Mouse (Mus musculus) large intestine, adult 2 months (tissue): ENCODE measurements around the gene Fgfr2. TPM values are rescaled to one million over a fixed set of nuclear protein-coding genes. Genes with fewer than 3 reads are reported as not detected.

Experiments used
- DNase-seq: peaks from one replicate; pipeline ENCODE4 v3.0.0-alpha.2; 2012; ENCODE audit warnings: low read depth, low spot score
- WGBS: fragments of 180-500 bp; shearing (Covaris S2); methylation state at CpG from one replicate; pipeline ENCODE4 v1.1.7; 2018; 5-methylcytosine and 5-hydroxymethylcytosine counted together
- polyA plus RNA-seq: library from polyadenylated mRNA; depleted of rRNA; stranded (reverse); fragments of >200 nt; gene quantifications from 2 replicates; pipeline ENCODE4 v1.2.3, GENCODE M21; 2012

Gene Fgfr2
- polyA plus RNA-seq, 1 experiment = 35.0 TPM

DNA sequence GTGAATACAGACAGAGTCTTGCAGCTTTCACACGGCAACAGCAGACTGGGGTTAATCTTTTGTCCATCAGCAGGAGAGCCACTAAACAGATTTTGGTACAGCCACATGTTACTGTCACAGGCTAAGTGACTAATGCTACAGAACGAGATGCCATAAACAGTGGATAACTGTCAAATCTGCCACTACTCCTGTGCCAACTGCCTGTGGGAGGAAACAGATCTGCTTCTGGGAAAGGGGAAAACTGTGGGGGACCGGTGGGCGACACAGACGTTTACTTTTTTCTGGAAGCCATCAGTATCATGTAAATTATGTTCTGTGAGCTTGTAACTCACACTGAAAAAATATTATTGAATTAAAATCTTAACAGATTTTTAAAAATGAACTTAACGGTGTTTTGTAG lies 1862.2 kb downstream of the Fgfr2 start:
- 53% methylated on average over 6 of the region's 6 CpGs for whole genome bisulfite sequencing
- DNase-seq = no peak

DNA sequence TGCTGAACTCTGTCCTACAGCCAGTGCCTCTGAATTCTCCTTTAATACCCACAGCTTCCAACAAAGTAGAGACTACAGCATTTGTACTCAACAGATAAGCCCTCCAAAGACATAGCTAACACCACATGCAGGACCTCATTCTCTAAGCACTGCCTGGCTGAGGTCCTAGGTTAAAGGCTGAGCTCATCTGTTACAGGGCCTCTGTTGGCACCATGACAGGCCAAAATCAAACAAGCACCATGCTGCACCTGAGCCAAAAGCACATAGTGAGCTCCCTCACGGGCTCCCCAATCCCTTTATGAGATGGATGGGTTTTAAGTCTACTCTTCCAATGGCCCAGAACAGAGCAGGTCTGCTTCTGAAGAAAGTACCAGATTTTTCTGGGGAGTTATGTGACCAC lies 1865.8 kb downstream of the Fgfr2 start:
- DNase-seq = no peak
- WGBS = 6% methylated on average over 1 of the region's 1 CpGs

DNA sequence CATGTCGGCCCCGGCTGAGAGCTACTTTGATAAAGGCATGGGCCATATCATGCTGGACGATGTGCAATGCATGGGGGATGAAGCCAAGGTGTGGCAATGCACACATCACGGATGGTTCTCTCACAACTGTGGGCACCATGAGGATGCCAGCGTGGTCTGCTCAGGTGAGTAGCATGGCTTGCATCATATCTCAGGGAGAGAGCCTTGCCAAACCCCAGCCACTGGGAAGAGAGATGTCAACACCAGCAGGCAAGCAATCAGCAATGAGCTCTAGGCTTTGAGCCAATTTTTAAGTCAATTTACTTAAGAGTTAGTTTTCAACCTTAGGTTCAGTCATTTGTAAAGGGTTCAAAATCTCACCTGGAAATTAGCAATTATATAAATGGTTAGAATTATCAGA lies 1866.3 kb downstream of the Fgfr2 start:
- 79% methylated on average over 5 of the region's 5 CpGs for WGBS
- no peak for DNase-seq

DNA sequence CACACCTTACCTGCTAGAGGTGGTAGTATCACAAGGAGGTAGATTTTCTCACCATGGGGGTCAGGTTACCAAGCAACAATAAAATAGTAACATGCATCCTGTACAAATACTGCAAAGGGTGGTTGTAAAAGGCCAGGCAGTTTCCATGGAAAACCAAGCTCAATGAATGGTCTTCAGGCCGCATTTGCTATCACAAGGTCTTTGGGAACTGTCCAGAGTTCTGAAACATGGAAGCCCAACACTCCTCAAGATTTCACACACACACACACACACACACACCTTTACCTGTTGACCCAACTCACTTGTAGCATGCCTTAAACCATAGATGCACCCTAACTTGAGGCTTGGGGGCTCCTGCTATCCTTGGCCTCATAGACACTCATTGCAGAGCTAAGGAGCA lies 1878.2 kb downstream of the Fgfr2 start:
- no peak for DNase-seq
- WGBS = 5% methylated on average over 1 of the region's 1 CpGs

DNA sequence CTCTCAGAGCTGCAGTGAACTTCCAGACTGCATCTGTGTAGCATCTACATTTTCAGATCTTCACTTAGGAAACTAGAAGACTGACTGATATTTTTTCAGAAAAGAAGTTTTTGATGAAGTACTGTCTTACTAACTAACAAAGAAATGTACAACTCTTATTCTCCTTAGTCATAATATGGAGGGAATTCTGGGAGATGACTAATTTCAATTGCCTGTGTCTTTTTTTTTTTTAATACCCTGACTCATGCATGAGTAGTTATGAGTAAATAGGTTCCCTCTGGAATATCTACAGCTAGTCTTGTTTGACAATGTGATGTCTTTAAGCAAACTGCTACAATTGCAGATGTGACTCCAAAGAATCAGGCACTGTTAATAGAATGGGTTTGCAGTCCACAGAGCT lies 1887.1 kb downstream of the Fgfr2 start:
- DNase-seq = no peak

GRCm38 (mm10) chr7:131223086-131223485 lies 1900.1 kb downstream of the Fgfr2 start:
- DNase-seq = no peak
- WGBS = 73% methylated on average over 5 of the region's 5 CpGs

GRCm38 (mm10) chr7:131187996-131188395 lies 1935.2 kb downstream of the Fgfr2 start:
- WGBS = 93% methylated on average over 14 of the region's 14 CpGs
- no peak for DNase-seq

- 49% methylated on average over 8 of the region's 8 CpGs for WGBS
These were observed 1936.1 kb downstream of the Fgfr2 start for GRCm38 (mm10) chr7:131187047-131187446.

GRCm38 (mm10) chr7:131184339-131184738 lies 1938.8 kb downstream of the Fgfr2 start:
- no peak for DNase-seq
- 58% methylated on average over 8 of the region's 8 CpGs for WGBS

More at GRCm38 (mm10) chr7:131187047-131187446, 1936.1 kb downstream of the Fgfr2 start:
- no peak for DNase-seq

GRCm38 (mm10) chr7:131182685-131183084 lies 1940.5 kb downstream of the Fgfr2 start:
- WGBS = 32% methylated on average over 4 of the region's 4 CpGs
- DNase-seq = no peak

- DNase-seq = no peak
- WGBS = 74% methylated on average over 9 of the region's 9 CpGs
These were observed 1949.0 kb downstream of the Fgfr2 start, which contains the start of gene 5430419D17Rik for GRCm38 (mm10) chr7:131174121-131174520. Gene 5430419D17Rik, plus strand, starts transcription at chr7:131174402.

DNA sequence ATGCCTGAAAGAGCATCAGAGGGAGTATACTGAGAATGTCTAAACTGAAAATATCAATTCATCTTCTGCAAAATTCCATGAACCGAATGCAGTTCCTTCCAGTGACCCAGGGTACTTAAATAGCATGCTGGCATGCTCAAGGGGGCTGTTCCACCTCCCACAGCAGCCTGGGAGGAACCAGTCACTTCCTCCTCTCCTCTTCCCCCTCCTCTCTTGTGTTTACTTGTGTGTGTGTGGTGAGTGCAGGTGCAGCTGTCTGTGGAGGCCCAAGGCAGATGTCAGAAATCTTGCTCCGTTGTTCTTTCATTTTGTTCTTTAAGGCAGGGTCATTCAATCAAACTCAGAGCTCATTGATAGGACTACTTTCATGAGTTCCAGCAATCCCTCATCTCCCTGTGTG lies 1954.1 kb downstream of the Fgfr2 start:
- DNase-seq = no peak
- WGBS = 15% methylated on average over 2 of the region's 2 CpGs

- DNase-seq = no peak
- 77% methylated on average over 3 of the region's 3 CpGs for WGBS
These were observed 1955.4 kb downstream of the Fgfr2 start for GRCm38 (mm10) chr7:131167771-131168170.

GRCm38 (mm10) chr7:131162251-131162650 lies 1960.9 kb downstream of the Fgfr2 start:
- DNase-seq = no peak
- WGBS = 40% methylated on average over 7 of the region's 7 CpGs

DNA sequence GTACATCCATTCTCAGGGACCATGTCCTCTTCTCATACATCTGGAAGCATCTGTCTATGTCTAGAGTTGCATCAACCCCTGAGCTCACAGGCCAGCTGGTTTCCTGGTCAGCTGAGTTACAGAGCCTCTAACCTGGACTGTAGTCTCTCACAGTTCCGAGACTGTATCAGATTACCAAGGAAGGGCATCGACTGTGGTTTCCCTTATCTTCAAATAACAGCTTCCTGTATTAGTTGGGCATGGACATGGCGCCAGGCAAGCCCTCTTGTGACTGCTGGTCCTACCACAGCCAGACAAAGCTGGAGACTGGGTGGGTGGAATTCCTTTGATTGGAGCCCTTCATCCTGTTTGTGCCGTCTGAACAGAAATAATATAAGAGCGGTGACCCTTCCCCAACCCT lies 1970.1 kb downstream of the Fgfr2 start:
- WGBS = 76% methylated on average over 5 of the region's 5 CpGs
- DNase-seq = no peak

DNA sequence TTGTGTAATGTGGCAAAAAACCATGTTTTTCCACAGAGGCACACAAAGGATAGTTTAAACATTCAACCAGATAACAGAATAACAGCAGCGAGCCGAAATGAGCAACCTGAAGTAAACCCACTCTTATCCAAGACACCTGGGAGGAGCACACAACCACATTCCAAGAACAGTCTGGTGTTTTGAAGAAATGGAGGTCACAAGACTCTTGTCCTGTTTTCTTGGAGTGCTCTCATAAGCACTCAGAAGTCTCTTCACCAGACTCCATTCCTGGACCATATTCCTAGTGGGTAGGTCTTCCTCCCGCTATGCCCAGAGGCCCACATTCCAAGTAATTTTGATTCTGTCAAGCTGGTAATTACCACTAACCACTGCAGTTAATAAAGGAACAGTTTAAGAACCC lies 1973.0 kb downstream of the Fgfr2 start:
- WGBS = 74% methylated on average over 3 of the region's 3 CpGs
- DNase-seq = no peak

GRCm38 (mm10) chr7:131146214-131146613 lies 1976.9 kb downstream of the Fgfr2 start, which contains the start of gene 4933402N03Rik:
Gene 4933402N03Rik, minus strand, starts transcription at chr7:131146314.
- no peak for DNase-seq
- WGBS = 72% methylated on average over 2 of the region's 2 CpGs

GRCm38 (mm10) chr7:131133181-131133580 lies 1990.0 kb downstream of the Fgfr2 start:
- 75% methylated on average over 3 of the region's 3 CpGs for WGBS
- no peak for DNase-seq

GRCm38 (mm10) chr7:131130021-131130420 lies 1993.1 kb downstream of the Fgfr2 start:
- 50% methylated on average over 12 of the region's 12 CpGs for WGBS
- DNase-seq = no peak

GRCm38 (mm10) chr7:131122210-131122807 lies 2000.8 kb downstream of the Fgfr2 start:
- 82% methylated on average over 2 of the region's 2 CpGs for whole genome bisulfite sequencing
- no peak for DNase-seq

DNA sequence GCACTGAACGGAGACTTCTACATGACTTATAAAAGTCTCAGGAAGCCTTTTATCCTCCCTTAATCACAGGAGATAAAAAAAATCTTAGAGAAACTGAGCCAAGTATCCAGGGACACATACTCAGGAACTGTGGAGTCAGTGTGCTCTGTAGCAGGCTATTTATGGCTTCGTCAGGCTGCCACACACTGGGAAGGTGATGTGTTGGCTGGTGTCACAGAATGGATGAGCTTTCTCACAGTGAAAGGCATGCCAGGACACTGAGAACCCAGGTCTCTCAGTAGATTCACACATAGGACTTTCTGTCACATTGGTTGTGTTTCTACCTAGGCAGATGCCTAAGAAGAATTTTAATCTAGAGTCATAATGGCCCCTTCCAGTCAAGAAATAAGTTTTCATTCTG lies 2008.7 kb downstream of the Fgfr2 start:
- 62% methylated on average over 2 of the region's 2 CpGs for WGBS
- DNase-seq = no peak

GRCm38 (mm10) chr7:131113676-131114075 lies 2009.5 kb downstream of the Fgfr2 start:
- no peak for DNase-seq
- WGBS = 48% methylated on average over 6 of the region's 6 CpGs
